Mouse (Mus musculus) testis, adult 2 months (tissue): ENCODE results near the gene Zmat5. TPM values are rescaled to one million over a fixed set of nuclear protein-coding genes. Genes with fewer than 3 reads are reported as not detected.
A peak's percentile ranks its signal among the peaks of the same experiment; 100 is the strongest.

Experiments used
- H3K27ac ChIP-seq: fragments of 200-500 bp; 2 replicates; pipeline ENCODE4 v1.5.1; 2012; ENCODE audit warnings: low read depth, low read length; ENCODE audit not compliant: control insufficient read depth, insufficient read depth
- H3K27me3 ChIP-seq: fragments of 200-500 bp; 2 replicates; pipeline ENCODE4 v1.6.1; 2012; ENCODE audit warnings: mild to moderate bottlenecking, low read length, moderate library complexity; ENCODE audit not compliant: control insufficient read depth, insufficient read depth
- H3K36me3 ChIP-seq: fragments of 200-500 bp; 2 replicates; pipeline ENCODE4 v1.6.1; 2012; ENCODE audit warnings: mild to moderate bottlenecking, low read length; ENCODE audit not compliant: control insufficient read depth, insufficient read depth
- H3K4me1 ChIP-seq: fragments of 200-500 bp; 2 replicates; pipeline ENCODE4 v1.6.1; 2012; ENCODE audit warnings: low read length; ENCODE audit not compliant: control insufficient read depth, insufficient read depth
- H3K4me3 ChIP-seq: fragments of 200-500 bp; 2 replicates; pipeline ENCODE4 v1.5.1; 2012; ENCODE audit warnings: low read depth, mild to moderate bottlenecking, low read length, moderate library complexity, mixed read lengths; ENCODE audit not compliant: control insufficient read depth
- CTCF ChIP-seq: fragments of 200-500 bp; IDR thresholded peaks from 2 replicates; pipeline ENCODE4 v1.5.1; 2012; ENCODE audit warnings: low read depth, mild to moderate bottlenecking, inconsistent platforms, low read length, moderate library complexity; ENCODE audit not compliant: control insufficient read depth, insufficient read depth, insufficient replicate concordance
- POLR2A ChIP-seq: fragments of 200-500 bp; IDR thresholded peaks from 2 replicates; pipeline ENCODE4 v1.6.1; 2012; ENCODE audit warnings: low read depth, mild to moderate bottlenecking, inconsistent platforms, low read length, moderate library complexity; ENCODE audit not compliant: control insufficient read depth
- polyA plus RNA-seq: library from polyadenylated mRNA; depleted of rRNA; stranded (reverse); fragments of >200 nt; gene quantifications from 2 replicates; pipeline ENCODE4 v1.2.3, GENCODE M21; 2012

The Zmat5 gene
- polyA plus RNA-seq, 1 experiment: 27.4 TPM

GRCm38 (mm10) chr11:4712822-4713221 is 8.3 kb downstream of the Zmat5 start:
- H3K36me3 ChIP-seq: no peaks in the 10 kb centered on the region
- H3K4me1 ChIP-seq: no peaks in the 10 kb centered on the region
- no peak for TF ChIP-seq POLR2A
- no peak for TF ChIP-seq CTCF
- H3K27me3 ChIP-seq: no peaks in the 10 kb centered on the region
- H3K4me3 ChIP-seq: no peak overlapping the region
- no peak overlapping the region for H3K27ac ChIP-seq

GRCm38 (mm10) chr11:4714727-4715126 is 10.2 kb downstream of the Zmat5 start:
- TF ChIP-seq POLR2A (no peak), CTCF (no peak)
- H3K36me3 ChIP-seq: no peaks in the 10 kb centered on the region
- H3K4me1 ChIP-seq: peaks cover 2% of the 10 kb centered on the region; the same call in 1 of the 2 replicates
- no peak overlapping the region for H3K4me3 ChIP-seq
- no peaks in the 10 kb centered on the region for H3K27me3 ChIP-seq
- H3K27ac ChIP-seq: no peak overlapping the region

GRCm38 (mm10) chr11:4715596-4715995 is 11.1 kb downstream of the Zmat5 start:
- Histone ChIP-seq H3K36me3 (no peaks in the 10 kb centered on the region), H3K27ac (no peak overlapping the region), H3K27me3 (no peaks in the 10 kb centered on the region), H3K4me1 (peaks cover 2% of the 10 kb centered on the region; the same call in 1 of the 2 replicates), H3K4me3 (no peak overlapping the region)
- TF ChIP-seq POLR2A (no peak), CTCF (no peak)

- Histone ChIP-seq H3K27me3 (no peaks in the 10 kb centered on the region), H3K27ac (no peak overlapping the region), H3K4me1 (peaks cover 2% of the 10 kb centered on the region; the same call in 1 of the 2 replicates), H3K36me3 (no peaks in the 10 kb centered on the region), H3K4me3 (no peak overlapping the region)
- TF ChIP-seq CTCF (no peak), POLR2A (no peak)
Measured at GRCm38 (mm10) chr11:4716530-4717236, 12.2 kb downstream of the Zmat5 start.

- H3K27me3 ChIP-seq: no peaks in the 10 kb centered on the region
- H3K4me3 ChIP-seq: no peak overlapping the region
- no peaks in the 10 kb centered on the region for H3K36me3 ChIP-seq
- TF ChIP-seq CTCF: no peak
- H3K27ac ChIP-seq: peak overlapping the region; percentile 59
- H3K4me1 ChIP-seq: peaks cover 2% of the 10 kb centered on the region; the same call in 1 of the 2 replicates
Measured at GRCm38 (mm10) chr11:4718548-4718947, 14.1 kb downstream of the Zmat5 start.

GRCm38 (mm10) chr11:4719961-4720360 is 15.5 kb downstream of the Zmat5 start:
- TF ChIP-seq POLR2A (no peak), CTCF (no peak)
- Histone ChIP-seq H3K4me3 (no peak overlapping the region), H3K27ac (no peak overlapping the region), H3K27me3 (no peaks in the 10 kb centered on the region), H3K36me3 (no peaks in the 10 kb centered on the region), H3K4me1 (peaks cover 2% of the 10 kb centered on the region; the same call in 1 of the 2 replicates)

GRCm38 (mm10) chr11:4720393-4720792 is 15.9 kb downstream of the Zmat5 start:
- TF ChIP-seq CTCF (no peak), POLR2A (no peak)
- Histone ChIP-seq H3K4me3 (no peak overlapping the region), H3K27me3 (no peaks in the 10 kb centered on the region), H3K36me3 (no peaks in the 10 kb centered on the region), H3K27ac (no peak overlapping the region), H3K4me1 (peaks cover 2% of the 10 kb centered on the region; the same call in 1 of the 2 replicates)

- Histone ChIP-seq H3K4me3 (no peak overlapping the region), H3K27ac (no peak overlapping the region), H3K36me3 (no peaks in the 10 kb centered on the region), H3K27me3 (no peaks in the 10 kb centered on the region), H3K4me1 (peaks cover 2% of the 10 kb centered on the region; the same call in 1 of the 2 replicates)
- TF ChIP-seq POLR2A (no peak), CTCF (no peak)
Measured at GRCm38 (mm10) chr11:4720900-4721580, 16.6 kb downstream of the Zmat5 start.
